Mouse (Mus musculus) MEL (cell line): ENCODE measurements around the gene Dlk2. TPM values are rescaled to one million over a fixed set of nuclear protein-coding genes. Genes with fewer than 3 reads are reported as not detected.
A peak's percentile ranks its signal among the peaks of the same experiment; 100 is the strongest.

Experiments used
- DNase-seq: peaks from one replicate; pipeline ENCODE4 v3.0.0; 2011; ENCODE audit warnings: low read depth, low spot score
- H3K27ac ChIP-seq: 2 replicates; pipeline ENCODE4 v1.5.1; 2012; ENCODE audit warnings: low read depth, mild to moderate bottlenecking, control low read depth, low read length, moderate library complexity; ENCODE audit not compliant: control insufficient read depth
- H3K27me3 ChIP-seq, 2 experiments: fragments of 150-350 bp in 1 of 2; sonication (generic) in 1 of 2; 2 replicates each; pipeline ENCODE4 v1.6.1; 2012; ENCODE audit warnings: low read length in 2 of 2, mild to moderate bottlenecking in 2 of 2, improper control_type of control experiment in 1 of 2, moderate library complexity in 1 of 2; ENCODE audit not compliant: insufficient read depth in 2 of 2, control insufficient read depth in 1 of 2
- H3K36me3 ChIP-seq, 2 experiments: 2 replicates each; pipeline ENCODE4 v1.6.1; 2012 to 2014; ENCODE audit warnings: low read length in 2 of 2, improper control_type of control experiment in 1 of 2, inconsistent platforms in 1 of 2, mild to moderate bottlenecking in 1 of 2; ENCODE audit not compliant: insufficient read depth in 2 of 2, control insufficient read depth in 1 of 2
- H3K4me1 ChIP-seq, 2 experiments: fragments of 150-350 bp in 1 of 2; sonication (generic) in 1 of 2; 2 replicates each; pipeline ENCODE4 v1.6.1; 2012; ENCODE audit warnings: low read length in 2 of 2, improper control_type of control experiment in 1 of 2, mild to moderate bottlenecking in 1 of 2; ENCODE audit not compliant: insufficient read depth in 2 of 2, control insufficient read depth in 1 of 2
- H3K4me3 ChIP-seq, 2 experiments: fragments of 150-350 bp in 1 of 2; sonication (generic) in 1 of 2; 2 replicates each; pipeline ENCODE4 v1.5.1; 2012; ENCODE audit warnings: low read depth in 2 of 2, low read length in 2 of 2, mild to moderate bottlenecking in 2 of 2, moderate library complexity in 2 of 2, control low read depth in 1 of 2, improper control_type of control experiment in 1 of 2; ENCODE audit not compliant: control insufficient read depth in 1 of 2, insufficient read depth in 1 of 2
- H3K79me2 ChIP-seq: 2 replicates; pipeline ENCODE4 v1.6.1; 2012; ENCODE audit warnings: mild to moderate bottlenecking, low read length, moderate library complexity; ENCODE audit not compliant: control insufficient read depth, poor library complexity, insufficient read depth
- H3K9ac ChIP-seq: 2 replicates; pipeline ENCODE4 v1.6.1; 2012; ENCODE audit warnings: low read depth, mild to moderate bottlenecking, control low read depth, low read length, moderate library complexity; ENCODE audit not compliant: control insufficient read depth, poor library complexity, severe bottlenecking
- H3K9me3 ChIP-seq: fragments of 150-350 bp; sonication (generic); replicated peaks from 2 replicates; pipeline ENCODE4 v1.6.1; 2012; ENCODE audit warnings: mild to moderate bottlenecking, low read length, improper control_type of control experiment, moderate library complexity; ENCODE audit not compliant: insufficient read depth
- BHLHE40 ChIP-seq: IDR thresholded peaks from 2 replicates; pipeline ENCODE4 v1.6.1; 2012; ENCODE audit warnings: low read depth, mild to moderate bottlenecking, inconsistent platforms, low read length, improper control_type of control experiment, borderline replicate concordance
- CTCF ChIP-seq, 3 experiments: IDR thresholded peaks in 2 of 3; conservative IDR thresholded peaks in 1 of 3; 2 replicates each; pipeline ENCODE4 v1.5.1; 2011 to 2012; ENCODE audit warnings: low read length in 3 of 3, low read depth in 2 of 3, mild to moderate bottlenecking in 2 of 3, improper control_type of control experiment in 1 of 3, inconsistent platforms in 1 of 3, mixed read lengths in 1 of 3, moderate library complexity in 1 of 3; ENCODE audit not compliant: control insufficient read depth in 1 of 3, insufficient read depth in 1 of 3, poor library complexity in 1 of 3, severe bottlenecking in 1 of 3
- ELF1 ChIP-seq: IDR thresholded peaks from 2 replicates; pipeline ENCODE4 v1.6.1; 2014; ENCODE audit warnings: low read depth, mild to moderate bottlenecking, inconsistent platforms, low read length, improper control_type of control experiment, moderate library complexity
- EP300 ChIP-seq, 2 experiments: IDR thresholded peaks; 2 replicates each; pipeline ENCODE4 v1.6.1; 2011; ENCODE audit warnings: improper control_type of control experiment in 2 of 2, low read length in 2 of 2, low read depth in 1 of 2, mild to moderate bottlenecking in 1 of 2
- ETS1 ChIP-seq: IDR thresholded peaks from 2 replicates; pipeline ENCODE4 v1.6.1; 2012; ENCODE audit warnings: low read depth, mild to moderate bottlenecking, inconsistent platforms, low read length, improper control_type of control experiment, moderate library complexity
- GABPA ChIP-seq: IDR thresholded peaks from 2 replicates; pipeline ENCODE4 v1.6.1; 2012; ENCODE audit warnings: low read depth, mild to moderate bottlenecking, inconsistent platforms, low read length, improper control_type of control experiment, moderate library complexity
- HCFC1 ChIP-seq: IDR thresholded peaks from 2 replicates; pipeline ENCODE4 v1.6.1; 2012; ENCODE audit warnings: low read depth, mild to moderate bottlenecking, inconsistent platforms, low read length, improper control_type of control experiment, moderate library complexity
- JUND ChIP-seq: IDR thresholded peaks from 2 replicates; pipeline ENCODE4 v1.6.1; 2011; ENCODE audit warnings: low read depth, mild to moderate bottlenecking, improper control_type of control experiment, low read length
- KAT2A ChIP-seq: conservative IDR thresholded peaks from 2 replicates; pipeline ENCODE4 v1.6.1; 2012; ENCODE audit warnings: low read depth, low read length, improper control_type of control experiment, inconsistent platforms
- MAX ChIP-seq: IDR thresholded peaks from 2 replicates; pipeline ENCODE4 v1.6.1; 2011; ENCODE audit warnings: low read length, improper control_type of control experiment
- MEF2A ChIP-seq: IDR thresholded peaks from 2 replicates; pipeline ENCODE4 v1.6.1; 2014; ENCODE audit warnings: low read depth, mild to moderate bottlenecking, inconsistent platforms, low read length, improper control_type of control experiment; ENCODE audit not compliant: poor library complexity, insufficient replicate concordance, severe bottlenecking; ENCODE audit errors: extremely low read depth
- MXI1 ChIP-seq: IDR thresholded peaks from 2 replicates; pipeline ENCODE4 v1.6.1; 2011; ENCODE audit warnings: mild to moderate bottlenecking, low read depth, low read length, improper control_type of control experiment
- MYB ChIP-seq: IDR thresholded peaks from 2 replicates; pipeline ENCODE4 v1.6.1; 2011; ENCODE audit warnings: mild to moderate bottlenecking, low read depth, low read length, improper control_type of control experiment
- MYC ChIP-seq: IDR thresholded peaks from 2 replicates; pipeline ENCODE4 v1.6.1; 2011; ENCODE audit warnings: low read depth, mild to moderate bottlenecking, low read length, improper control_type of control experiment, moderate library complexity
- NELFE ChIP-seq: IDR thresholded peaks from 2 replicates; pipeline ENCODE4 v1.6.1; 2011; ENCODE audit warnings: low read depth, low read length, improper control_type of control experiment
- NRF1 ChIP-seq: IDR thresholded peaks from 2 replicates; pipeline ENCODE4 v1.6.1; 2014; ENCODE audit warnings: low read depth, mild to moderate bottlenecking, inconsistent platforms, low read length, improper control_type of control experiment, moderate library complexity; ENCODE audit not compliant: poor library complexity, insufficient read depth, severe bottlenecking
- POLR2A ChIP-seq, 2 experiments: IDR thresholded peaks; 2 replicates each; pipeline ENCODE4 v1.6.1; 2011 to 2012; ENCODE audit warnings: low read length in 2 of 2, mild to moderate bottlenecking in 2 of 2, control low read depth in 1 of 2, improper control_type of control experiment in 1 of 2, low read depth in 1 of 2, moderate library complexity in 1 of 2; ENCODE audit not compliant: control insufficient read depth in 1 of 2, insufficient read depth in 1 of 2, poor library complexity in 1 of 2
- POLR2AphosphoS2 ChIP-seq: IDR thresholded peaks from 2 replicates; pipeline ENCODE4 v1.6.1; 2011; ENCODE audit warnings: low read length, improper control_type of control experiment
- RCOR1 ChIP-seq: IDR thresholded peaks from 2 replicates; pipeline ENCODE4 v1.6.1; 2012; ENCODE audit warnings: low read depth, mild to moderate bottlenecking, inconsistent platforms, low read length, improper control_type of control experiment
- SIN3A ChIP-seq: IDR thresholded peaks from 2 replicates; pipeline ENCODE4 v1.6.1; 2012; ENCODE audit warnings: low read length, improper control_type of control experiment, inconsistent platforms
- TBP ChIP-seq: IDR thresholded peaks from 2 replicates; pipeline ENCODE4 v1.8.0; 2011; ENCODE audit warnings: low read depth, low read length, improper control_type of control experiment
- TCF12 ChIP-seq: IDR thresholded peaks from 2 replicates; pipeline ENCODE4 v1.6.1; 2014; ENCODE audit warnings: low read depth, mild to moderate bottlenecking, inconsistent platforms, low read length, improper control_type of control experiment, moderate library complexity
- USF1 ChIP-seq: IDR thresholded peaks from 2 replicates; pipeline ENCODE4 v1.6.1; 2014; ENCODE audit warnings: low read depth, mild to moderate bottlenecking, inconsistent platforms, low read length, improper control_type of control experiment, moderate library complexity
- USF2 ChIP-seq, 2 experiments: IDR thresholded peaks; 2 replicates each; pipeline ENCODE4 v1.6.1; 2011 to 2012; ENCODE audit warnings: improper control_type of control experiment in 2 of 2, low read length in 2 of 2, borderline replicate concordance in 1 of 2, inconsistent platforms in 1 of 2, low read depth in 1 of 2, mild to moderate bottlenecking in 1 of 2; ENCODE audit not compliant: insufficient read depth in 1 of 2
- ZMIZ1 ChIP-seq: IDR thresholded peaks from 2 replicates; pipeline ENCODE4 v1.6.1; 2012; ENCODE audit warnings: low read depth, mild to moderate bottlenecking, inconsistent platforms, low read length, improper control_type of control experiment, moderate library complexity
- ZNF384 ChIP-seq: IDR thresholded peaks from 2 replicates; pipeline ENCODE4 v1.6.1; 2012; ENCODE audit warnings: low read depth, mild to moderate bottlenecking, inconsistent platforms, low read length, improper control_type of control experiment
- polyA plus RNA-seq, 2 experiments: library from polyadenylated mRNA; stranded (reverse) in 1 of 2; unstranded in 1 of 2; fragments of >175 nt in 1 of 2; fragments of >200 nt in 1 of 2; gene quantifications; 2 replicates each; pipeline versions ENCODE4 v1.2.1 to v1.2.4; 2012; ENCODE audit warnings: low replicate concordance in 2 of 2, low read depth in 1 of 2; ENCODE audit not compliant: insufficient read length in 2 of 2, insufficient read depth in 1 of 2, missing spikeins in 1 of 2
- total RNA-seq: library from RNA; depleted of rRNA; stranded (reverse); fragments of 300-350 nt; gene quantifications from 2 replicates; pipeline ENCODE4 v1.2.3, GENCODE M21; 2012

Gene Dlk2
- total and polyA plus RNA-seq, 3 experiments = 0.07 TPM; not detected in 2

DNA sequence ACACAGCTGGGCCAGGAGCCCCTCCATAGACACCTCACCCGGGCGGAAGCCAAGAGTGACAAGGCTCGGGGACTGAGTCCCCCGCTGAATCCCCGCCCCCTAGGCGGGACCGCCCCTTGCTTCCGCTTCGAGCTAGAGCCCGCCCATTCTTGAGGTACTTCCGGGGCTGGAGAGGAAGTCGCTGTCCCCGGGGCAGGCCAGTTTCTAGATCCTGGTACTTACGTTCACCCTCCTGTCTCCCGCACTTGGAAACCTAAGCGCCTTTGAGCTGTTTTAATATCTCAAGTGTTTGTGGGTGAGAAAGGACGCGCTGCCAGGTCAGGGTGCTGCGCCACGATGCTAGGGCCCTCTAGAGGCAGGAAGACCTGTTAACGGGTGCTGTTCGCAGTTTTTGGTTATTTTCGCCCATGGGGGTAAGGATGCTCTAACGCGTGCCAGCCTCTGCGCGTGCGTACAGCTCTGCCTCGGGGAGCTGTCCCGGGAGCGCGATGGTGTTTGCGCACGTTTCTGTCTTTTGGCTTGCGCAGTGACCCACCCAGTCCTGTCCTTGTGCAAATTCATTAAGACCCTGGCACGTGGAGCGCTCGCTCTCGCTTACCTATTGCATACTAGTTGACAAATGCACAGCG, 30.8 kb downstream of the Dlk2 start, which contains the start of gene Abcc10:
Gene Abcc10 (minus strand): TSS at position 447 of the 629 bp plus-strand sequence.
- H3K36me3 ChIP-seq = peaks cover 0 to 18% of the 10 kb centered on the region in 2 experiments; a peak in 2 of 4 replicates
- peak within 1 kb of the TSS; percentile 94 for H3K27ac ChIP-seq
- H3K27me3 ChIP-seq = no peaks in the 10 kb centered on the region
- H3K79me2 ChIP-seq = no peaks in the 10 kb centered on the region; the same call in 1 of the 2 replicates
- peak within 1 kb of the TSS; percentile 88 for H3K9ac ChIP-seq
- no peak for TF ChIP-seq ZNF384
- peak; percentile 93 for TF ChIP-seq NRF1
- TF ChIP-seq NELFE = peak; percentile 94
- peak; percentile 83 for TF ChIP-seq BHLHE40
- TF ChIP-seq ETS1 = 0 out of 2 replicates have a peak, but pooled peaks have one; percentile 48
- no peak for TF ChIP-seq EP300 (IDR thresholded peaks at IDR 0.05; ENCODE audit: low read depth in 1 of 2, low read length in 2 of 2)
- 0 out of 2 replicates have a peak, but pooled peaks have one; percentile 23 for TF ChIP-seq RCOR1
- TF ChIP-seq ELF1 = peak; percentile 96
- peak; percentile 57 for TF ChIP-seq TCF12
- peak; percentile 56 for TF ChIP-seq USF1
- TF ChIP-seq HCFC1 = peak; percentile 85
- TF ChIP-seq MEF2A = no peak
- no peak for TF ChIP-seq GABPA
- 0 out of 2 replicates have a peak, but pooled peaks have one; percentile 62 for TF ChIP-seq TBP
- peak; percentile 94 for TF ChIP-seq MXI1
- peak; percentile 68 to 95 for TF ChIP-seq POLR2A (IDR thresholded peaks at IDR 0.05; ENCODE audit: control insufficient read depth in 1 of 2, insufficient read depth in 1 of 2, low read depth in 1 of 2, low read length in 2 of 2, poor library complexity in 1 of 2)
- TF ChIP-seq POLR2AphosphoS2 = peak; percentile 93
- TF ChIP-seq USF2 (IDR thresholded peaks at IDR 0.05; ENCODE audit: borderline replicate concordance in 1 of 2, insufficient read depth in 1 of 2, low read depth in 1 of 2, low read length in 2 of 2) = no peak
- TF ChIP-seq CTCF (IDR thresholded peaks at IDR 0.05 in 2 of 3, conservative IDR thresholded peaks at IDR 0.05 in 1 of 3; ENCODE audit: control insufficient read depth in 1 of 3, insufficient read depth in 1 of 3, low read depth in 2 of 3, low read length in 3 of 3, poor library complexity in 1 of 3, severe bottlenecking in 1 of 3) = peak in 2 of 3 experiments; percentile 37 to 39; a peak in 3 of 6 replicates
- no peak for TF ChIP-seq MYB
- peak; percentile 75 for TF ChIP-seq ZMIZ1
- TF ChIP-seq JUND = no peak
- peak; percentile 56; the same call in 1 of the 2 replicates for TF ChIP-seq SIN3A
- no peak; the same call in 1 of the 2 replicates for TF ChIP-seq KAT2A
- TF ChIP-seq MAX = peak; percentile 92
- peak; percentile 91 for TF ChIP-seq MYC
- TF ChIP-seq, all 39 proteins: peak for 18
- Histone ChIP-seq H3K4me3 (peak within 1 kb of the TSS; percentile 60 to 78), H3K9me3 (no peaks in the 10 kb centered on the region), H3K4me1 (peaks cover 4 to 21% of the 10 kb centered on the region in 2 experiments; a peak in 3 of 4 replicates)
- DNase-seq = peak; percentile 98
